Mouse (Mus musculus) liver, embryonic 14.5 days (tissue): ENCODE measurements around the gene Vac14. TPM values are rescaled to one million over a fixed set of nuclear protein-coding genes. Genes with fewer than 3 reads are reported as not detected.

Experiments
- ATAC-seq: fragments of 200-750 bp; cut with Nextera tagmentation; 2 replicates; pipeline ENCODE4 v1.8.0; 2017; ENCODE audit warnings: moderate number of reproducible peaks, mild to moderate bottlenecking, moderate library complexity; ENCODE audit not compliant: insufficient read depth
- DNase-seq, 3 experiments: peaks; one replicate each; pipeline ENCODE4 v3.0.0-alpha.2; 2012 to 2013; ENCODE audit warnings: low read depth in 3 of 3, low spot score in 3 of 3
- H3K27ac ChIP-seq: fragments of 300-500 bp; sonication (generic); 2 replicates; pipeline ENCODE4 v1.5.1; 2014; ENCODE audit warnings: moderate library complexity, mild to moderate bottlenecking, control low read depth, inconsistent platforms
- H3K27me3 ChIP-seq: fragments of 300-500 bp; sonication (generic); 2 replicates; pipeline ENCODE4 v1.6.1; 2014; ENCODE audit warnings: mild to moderate bottlenecking, low read length, moderate library complexity; ENCODE audit not compliant: control insufficient read depth, insufficient read depth
- H3K36me3 ChIP-seq: fragments of 300-500 bp; sonication (generic); replicated peaks from 2 replicates; pipeline ENCODE4 v1.6.1; 2014; ENCODE audit warnings: low read depth; ENCODE audit not compliant: control insufficient read depth, insufficient read depth
- H3K4me1 ChIP-seq, 2 experiments: fragments of 200-500 bp in 1 of 2; fragments of 300-500 bp in 1 of 2; sonication (generic) in 1 of 2; replicated peaks; 2 replicates each; pipeline ENCODE4 v1.6.1; 2012 to 2014; ENCODE audit warnings: antibody characterized with exemption in 1 of 2, inconsistent platforms in 1 of 2, low read length in 1 of 2; ENCODE audit not compliant: control insufficient read depth in 2 of 2, insufficient read depth in 2 of 2
- H3K4me2 ChIP-seq: fragments of 300-500 bp; sonication (generic); 2 replicates; pipeline ENCODE4 v1.6.1; 2014; ENCODE audit warnings: low read depth, mild to moderate bottlenecking, control low read depth, moderate library complexity
- H3K4me3 ChIP-seq, 2 experiments: fragments of 200-500 bp in 1 of 2; fragments of 300-500 bp in 1 of 2; sonication (generic) in 1 of 2; 2 replicates each; pipeline ENCODE4 v1.5.1; 2012 to 2014; ENCODE audit warnings: low read depth in 2 of 2, low read length in 2 of 2, mild to moderate bottlenecking in 2 of 2, control low read depth in 1 of 2, inconsistent platforms in 1 of 2, moderate library complexity in 1 of 2; ENCODE audit not compliant: insufficient read depth in 1 of 2
- H3K9ac ChIP-seq: fragments of 300-500 bp; sonication (generic); replicated peaks from 2 replicates; pipeline ENCODE4 v1.6.1; 2014; ENCODE audit warnings: mild to moderate bottlenecking, control low read depth, moderate library complexity
- H3K9me3 ChIP-seq: fragments of 300-500 bp; sonication (generic); 2 replicates; pipeline ENCODE4 v1.6.1; 2016; ENCODE audit warnings: low read length, mixed read lengths; ENCODE audit not compliant: control insufficient read depth
- CTCF ChIP-seq: IDR thresholded peaks from 2 replicates; pipeline ENCODE4 v1.5.1; 2016; ENCODE audit warnings: antibody characterized with exemption, low read depth, control low read depth
- EP300 ChIP-seq: IDR thresholded peaks from 2 replicates; pipeline ENCODE4 v1.6.1; 2016; ENCODE audit warnings: antibody characterized with exemption, low read depth
- WGBS: fragments of 180-500 bp; shearing (Covaris S2); extraction: QIAGEN DNeasy Blood & Tissue Kit; methylation state at CpG from one replicate; pipeline ENCODE4 v1.1.7; 2014; ENCODE audit not compliant: insufficient replicate concordance; 5-methylcytosine and 5-hydroxymethylcytosine counted together
- polyA plus RNA-seq, 2 experiments: library from polyadenylated mRNA; depleted of rRNA in 1 of 2; stranded (reverse) in 1 of 2; unstranded in 1 of 2; fragments of >200 nt; fragmentation: Nextera tagmentation in 1 of 2; extraction: Ambion mirVana in 1 of 2; gene quantifications; 2 replicates each; pipeline versions ENCODE4 v1.2.1 to v1.2.3; 2012 to 2014

The Vac14 gene
- polyA plus RNA-seq, 2 experiments = 11.2 to 14.8 TPM

DNA sequence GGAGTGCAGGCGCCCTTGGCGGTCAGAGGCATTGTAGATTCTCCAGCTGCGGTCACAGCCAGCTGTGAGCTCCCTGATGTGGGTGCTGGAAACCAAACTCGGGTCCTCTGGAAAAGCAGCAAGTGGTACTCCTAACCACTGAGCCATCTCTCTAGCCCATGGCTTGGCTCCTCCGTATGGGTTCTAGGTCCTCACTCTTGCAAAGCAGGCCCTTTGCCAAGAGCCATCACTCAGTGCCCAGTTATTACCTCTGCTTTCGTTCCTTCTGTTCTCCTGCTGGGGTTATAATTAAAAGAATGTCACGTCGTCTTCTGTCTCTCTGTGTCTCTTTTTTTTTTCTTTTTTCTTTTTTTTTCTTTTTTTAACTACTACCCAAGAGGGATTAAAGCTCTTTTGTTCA, 114.7 kb downstream of the Vac14 start:
- H3K9me3 ChIP-seq = no peaks in the 10 kb centered on the region
- no peak overlapping the region for H3K27ac ChIP-seq
- no peaks in the 10 kb centered on the region for H3K36me3 ChIP-seq
- H3K9ac ChIP-seq = no peak overlapping the region
- no peaks in the 10 kb centered on the region for H3K4me1 ChIP-seq
- ATAC-seq (no peak), DNase-seq (no peak)
- TF ChIP-seq EP300 = no peak
- TF ChIP-seq CTCF = no peak
- no peaks in the 10 kb centered on the region for H3K27me3 ChIP-seq
- WGBS = 77% methylated on average over 8 of the region's 8 CpGs
- H3K4me2 ChIP-seq = no peak overlapping the region
- no peak overlapping the region for H3K4me3 ChIP-seq

DNA sequence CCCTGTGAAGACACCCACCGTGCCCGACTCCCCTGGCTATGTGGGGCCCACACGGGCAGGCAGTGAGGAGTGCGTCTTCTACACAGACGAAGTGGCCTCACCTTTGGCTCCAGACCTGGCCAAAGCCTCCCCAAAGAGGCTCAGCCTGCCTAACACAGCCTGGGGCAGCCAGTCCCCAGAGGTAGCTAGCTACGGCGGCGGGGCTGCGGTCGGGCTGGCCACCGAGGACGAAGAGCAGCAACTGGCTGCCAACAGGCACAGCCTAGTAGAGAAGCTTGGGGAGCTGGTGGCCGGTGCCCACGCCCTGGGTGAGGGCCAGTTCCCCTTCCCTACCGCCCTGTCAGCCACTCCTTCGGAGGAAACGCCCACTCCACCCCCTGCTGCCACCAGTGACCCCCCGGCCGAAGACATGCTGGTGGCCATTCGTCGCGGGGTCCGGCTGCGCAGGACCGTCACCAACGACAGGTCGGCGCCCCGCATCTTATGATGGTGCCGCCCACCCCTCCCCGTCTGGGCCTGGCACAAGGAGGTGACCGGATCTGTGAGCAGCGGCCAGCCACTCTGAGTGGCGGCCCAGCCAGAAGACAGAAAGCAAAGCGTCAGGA, 120.3 kb downstream of the Vac14 start:
- Histone ChIP-seq H3K4me2 (no peak overlapping the region), H3K9ac (no peak overlapping the region), H3K4me3 (no peak overlapping the region), H3K36me3 (no peaks in the 10 kb centered on the region), H3K27me3 (no peaks in the 10 kb centered on the region), H3K4me1 (no peaks in the 10 kb centered on the region), H3K27ac (no peak overlapping the region), H3K9me3 (no peaks in the 10 kb centered on the region)
- DNase-seq = no peak
- no peak for ATAC-seq
- no peak for TF ChIP-seq EP300
- no peak for TF ChIP-seq CTCF
- WGBS = 84% methylated on average over 35 of the region's 35 CpGs

DNA sequence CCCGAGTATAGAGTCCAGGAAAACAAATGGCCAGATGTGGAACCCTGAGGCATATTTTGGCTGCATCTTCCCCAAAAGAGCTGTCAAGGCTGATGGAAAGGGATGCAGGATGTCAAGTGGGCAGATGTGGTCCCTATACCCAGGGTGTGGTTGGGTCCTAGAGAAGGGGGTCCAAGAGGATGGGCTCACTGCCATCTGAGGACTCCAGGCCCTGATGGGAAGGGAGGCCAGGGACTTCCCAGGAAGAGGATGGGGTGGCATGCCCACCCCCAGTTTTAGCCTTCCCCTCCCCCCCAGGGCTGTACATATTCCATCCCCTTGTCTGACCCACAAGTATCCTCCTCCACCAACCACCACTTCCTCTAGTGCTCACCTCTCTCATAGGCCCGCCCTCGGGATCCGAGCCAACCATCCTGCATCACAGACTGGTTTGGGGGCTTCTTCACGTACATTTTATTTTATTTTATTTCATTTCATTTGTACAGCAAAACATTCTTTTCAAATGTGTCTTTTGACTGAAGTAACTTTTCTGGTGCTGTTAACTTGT, 122.3 kb downstream of the Vac14 start:
- WGBS = 56% methylated on average over 5 of the region's 5 CpGs

DNA sequence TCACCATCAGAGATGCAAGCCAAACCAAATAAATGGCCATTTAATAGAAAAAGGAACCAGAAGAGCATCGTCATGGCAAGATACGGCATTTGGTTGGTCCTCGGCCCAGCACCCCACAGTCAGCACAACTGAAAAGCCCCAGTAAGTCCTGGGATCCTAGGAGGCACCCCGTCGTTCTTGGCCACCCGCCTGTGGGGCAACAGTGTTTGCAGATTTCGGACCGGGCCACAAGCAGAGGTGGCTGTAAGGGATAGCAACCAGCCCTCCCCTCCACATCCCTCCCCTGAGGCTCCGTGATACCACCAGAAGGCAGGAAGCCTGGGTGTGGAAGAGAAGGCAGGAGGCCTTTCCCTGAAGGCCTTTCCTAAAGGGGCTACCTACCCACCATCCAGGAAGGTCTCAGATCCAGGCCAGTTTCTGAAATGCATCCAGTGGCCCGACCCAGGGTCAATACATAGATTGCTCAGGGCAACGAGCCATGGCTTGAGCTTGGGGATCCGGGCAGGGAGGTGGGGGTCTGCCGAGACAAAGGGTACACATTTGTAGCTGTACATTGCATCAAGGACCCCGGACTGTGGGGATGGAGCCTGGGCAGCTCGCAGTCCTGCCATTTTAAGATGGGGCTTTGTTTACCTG, 123.5 kb downstream of the Vac14 start:
- Histone ChIP-seq H3K4me2 (no peak overlapping the region), H3K36me3 (no peaks in the 10 kb centered on the region), H3K27me3 (no peaks in the 10 kb centered on the region), H3K4me1 (no peaks in the 10 kb centered on the region), H3K27ac (no peak overlapping the region), H3K9ac (no peak overlapping the region), H3K4me3 (no peak overlapping the region), H3K9me3 (no peaks in the 10 kb centered on the region)
- TF ChIP-seq CTCF (no peak), EP300 (no peak)
- DNase-seq = no peak
- no peak for ATAC-seq
- WGBS = 63% methylated on average over 15 of the region's 15 CpGs

More for the DNA sequence above, 122.3 kb downstream of the Vac14 start:
- H3K9me3 ChIP-seq = no peaks in the 10 kb centered on the region
- TF ChIP-seq EP300 = no peak
- TF ChIP-seq CTCF = no peak
- ATAC-seq (no peak), DNase-seq (no peak)
- H3K4me2 ChIP-seq = no peak overlapping the region
- no peak overlapping the region for H3K4me3 ChIP-seq
- H3K9ac ChIP-seq = no peak overlapping the region
- no peaks in the 10 kb centered on the region for H3K36me3 ChIP-seq
- no peak overlapping the region for H3K27ac ChIP-seq
- H3K27me3 ChIP-seq = no peaks in the 10 kb centered on the region
- no peaks in the 10 kb centered on the region for H3K4me1 ChIP-seq

DNA sequence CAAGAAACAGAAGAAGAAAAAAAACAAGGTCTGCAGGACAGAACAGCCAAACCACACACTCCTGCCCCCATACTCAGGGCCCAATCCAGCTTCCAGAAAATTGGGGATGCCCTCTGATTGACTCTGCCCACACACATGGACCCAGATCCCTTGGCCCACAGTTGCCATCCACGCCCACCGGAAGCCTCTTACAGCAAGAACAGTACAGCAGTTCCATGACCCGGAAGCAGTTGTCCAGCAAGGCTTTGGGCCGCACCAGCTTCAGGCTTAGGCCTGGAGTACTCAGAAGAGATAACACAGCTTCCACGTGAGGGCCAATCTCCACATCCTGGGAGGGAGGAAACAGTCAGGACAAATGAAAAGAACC, 124.0 kb downstream of the Vac14 start:
- H3K27ac ChIP-seq = no peak overlapping the region
- ATAC-seq (no peak), DNase-seq (no peak)
- no peak overlapping the region for H3K4me3 ChIP-seq
- no peaks in the 10 kb centered on the region for H3K27me3 ChIP-seq
- no peaks in the 10 kb centered on the region for H3K4me1 ChIP-seq
- H3K9ac ChIP-seq = no peak overlapping the region
- no peak overlapping the region for H3K4me2 ChIP-seq
- H3K9me3 ChIP-seq = no peaks in the 10 kb centered on the region
- TF ChIP-seq EP300 (no peak), CTCF (no peak)
- WGBS = 57% methylated on average over 5 of the region's 5 CpGs
- no peaks in the 10 kb centered on the region for H3K36me3 ChIP-seq
